Mouse (Mus musculus): Measurements from ENCODE around the gene Eea1. TPM values are rescaled to one million over a fixed set of nuclear protein-coding genes. Genes with fewer than 3 reads are reported as not detected.

Gene Eea1
- polyA plus RNA-seq, 1 experiment from 2014 or later = 15.9 TPM

Other genes with a start within 250 kb of the Eea1 start
- gene Gm33543, start 97.7 kb upstream of the Eea1 start, polyA plus RNA-seq (2015; fragmentation: Nextera tagmentation; extraction: Ambion mirVana) = not detected in 2 replicates
- gene Gm5426, start 196.0 kb downstream of the Eea1 start, polyA plus RNA-seq (2015; fragmentation: Nextera tagmentation; extraction: Ambion mirVana) = not detected in 2 replicates

All from heart, embryonic 13.5 days (tissue).